Mouse (Mus musculus): ENCODE data around the gene Kit. TPM values are rescaled to one million over a fixed set of nuclear protein-coding genes. Genes with fewer than 3 reads are reported as not detected.

The Kit gene
- polyA plus RNA-seq (2012; fragmentation: generic; extraction: Trizol) = not detected

DNA sequence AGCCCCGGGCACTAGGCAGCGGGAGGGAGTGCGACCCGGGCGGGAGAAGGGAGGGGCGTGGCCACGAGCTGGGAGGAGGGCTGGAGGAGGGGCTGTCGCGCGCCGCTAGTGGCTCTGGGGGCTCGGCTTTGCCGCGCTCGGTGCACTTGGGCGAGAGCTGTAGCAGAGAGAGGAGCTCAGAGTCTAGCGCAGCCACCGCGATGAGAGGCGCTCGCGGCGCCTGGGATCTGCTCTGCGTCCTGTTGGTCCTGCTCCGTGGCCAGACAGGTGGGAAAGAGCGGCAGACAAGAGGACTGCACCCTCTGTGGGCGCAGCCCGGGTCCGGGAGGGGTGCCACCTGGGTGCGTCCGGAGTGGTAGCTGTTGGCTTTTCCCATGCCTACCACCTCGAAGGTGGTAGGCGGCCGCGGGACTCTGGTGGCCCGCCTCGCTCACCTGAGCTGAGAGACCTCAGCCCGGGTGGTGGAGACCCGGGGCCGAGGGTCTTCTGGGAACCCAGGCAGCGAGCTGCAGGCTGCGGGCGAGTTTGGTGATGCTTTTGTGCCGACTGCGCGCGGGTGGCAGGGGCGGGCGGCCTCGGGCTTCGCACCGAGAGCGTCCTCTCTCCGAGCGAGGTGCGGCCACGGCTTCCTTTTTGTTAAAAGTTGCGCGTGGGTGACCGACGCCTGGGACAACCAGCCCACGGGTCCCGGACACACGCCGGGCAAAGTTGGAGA, at the start of gene Kit:
Kit (plus strand) TSS at position 65 of the 715 bp plus-strand sequence.
- no peak within 1 kb of the TSS for H3ac ChIP-seq (ENCODE audit: control insufficient read depth, insufficient read length)
- peaks cover 21% of the 10 kb centered on the region for H3K27me3 ChIP-seq (ENCODE audit: control insufficient read depth, insufficient read depth, insufficient read length)
- H3K36me3 ChIP-seq (ENCODE audit: control insufficient read depth, insufficient read depth) = no peaks in the 10 kb centered on the region
- TF ChIP-seq POLR2A (IDR thresholded peaks at IDR 0.05; ENCODE audit: insufficient read length, low read depth) (no peak), CEBPB (IDR thresholded peaks at IDR 0.05; ENCODE audit: insufficient read depth, poor library complexity, severe bottlenecking) (no peak), REST (IDR thresholded peaks at IDR 0.05; ENCODE audit: insufficient read depth, insufficient read length) (no peak)
- no peak within 1 kb of the TSS for H3K4me3 ChIP-seq
- H3K4me2 ChIP-seq (ENCODE audit: low read depth) = no peak within 1 kb of the TSS
- H3K79me2 ChIP-seq (ENCODE audit: control insufficient read depth, insufficient read depth) = no peaks in the 10 kb centered on the region

DNA sequence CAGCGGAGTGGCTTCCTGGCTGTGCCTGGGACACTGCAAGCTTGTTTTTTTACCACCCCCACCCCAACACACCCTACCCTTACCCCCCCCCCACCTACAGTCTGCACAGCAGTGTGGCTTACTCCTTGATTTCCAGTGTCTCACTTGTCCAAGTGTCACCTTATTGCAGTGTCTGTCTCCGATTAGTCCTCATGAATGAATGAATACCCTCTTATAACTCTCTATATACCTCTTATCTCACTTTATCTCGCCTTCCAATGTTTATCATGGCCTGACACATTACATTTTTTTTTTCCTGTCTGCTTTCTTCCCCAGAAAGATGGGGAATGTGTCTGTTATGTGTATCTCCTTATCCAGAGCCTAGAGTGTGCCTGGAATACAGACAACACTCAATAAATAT, 38.6 kb upstream of the Kit start:
- no peak overlapping the region for H3K4me2 ChIP-seq (ENCODE audit: low read depth)
- H3K79me2 ChIP-seq (ENCODE audit: control insufficient read depth, insufficient read depth) = no peaks in the 10 kb centered on the region
- TF ChIP-seq POLR2A (IDR thresholded peaks at IDR 0.05; ENCODE audit: insufficient read length, low read depth) (no peak), CEBPB (IDR thresholded peaks at IDR 0.05; ENCODE audit: insufficient read depth, poor library complexity, severe bottlenecking) (no peak), MYOD1 (IDR thresholded peaks at IDR 0.05; ENCODE audit: control insufficient read depth in 1 of 3, insufficient read length in 2 of 3, low read depth in 2 of 3) (no peak), REST (IDR thresholded peaks at IDR 0.05; ENCODE audit: insufficient read depth, insufficient read length) (no peak), MYOG (IDR thresholded peaks at IDR 0.05; ENCODE audit: control insufficient read depth in 1 of 3, insufficient read depth in 1 of 3, insufficient read length in 2 of 3, low read depth in 2 of 3) (no peak), MAX (IDR thresholded peaks at IDR 0.05; ENCODE audit: low read depth) (no peak), E2F4 (IDR thresholded peaks at IDR 0.05; ENCODE audit: insufficient read depth) (no peak), TCF3 (IDR thresholded peaks at IDR 0.05; ENCODE audit: insufficient read length, low read depth) (no peak), POLR2AphosphoS2 (IDR thresholded peaks at IDR 0.05; ENCODE audit: insufficient read length, low read depth) (no peak), USF1 (IDR thresholded peaks at IDR 0.05; ENCODE audit: low read depth) (no peak)
- H3ac ChIP-seq (ENCODE audit: control insufficient read depth, insufficient read length) = no peak overlapping the region
- H3K36me3 ChIP-seq (ENCODE audit: control insufficient read depth, insufficient read depth) = no peaks in the 10 kb centered on the region
- no peak overlapping the region for H3K4me3 ChIP-seq
- H3K27me3 ChIP-seq (ENCODE audit: control insufficient read depth, insufficient read depth, insufficient read length) = no peaks in the 10 kb centered on the region

DNA sequence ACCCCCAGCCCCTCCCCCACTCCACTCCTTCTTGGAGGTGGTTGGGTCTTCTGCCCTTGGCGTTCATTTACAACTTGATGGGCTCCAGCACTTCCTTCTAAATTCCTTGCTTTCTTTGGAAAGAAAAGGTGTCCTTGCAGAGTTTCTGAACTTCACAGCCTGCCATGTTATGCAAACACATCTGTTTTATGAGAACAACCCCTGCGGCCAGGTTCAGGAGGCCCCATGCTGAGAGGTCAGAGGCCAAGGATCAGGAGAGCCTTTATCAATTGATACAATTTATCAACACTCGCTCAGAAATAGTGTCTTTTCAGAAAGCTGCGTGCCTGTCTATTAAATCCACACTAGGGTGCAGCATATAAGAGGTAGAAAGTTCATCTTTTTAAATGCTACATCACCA, 37.0 kb upstream of the Kit start:
- Histone ChIP-seq H3K27me3 (ENCODE audit: control insufficient read depth, insufficient read depth, insufficient read length) (no peaks in the 10 kb centered on the region), H3K79me2 (ENCODE audit: control insufficient read depth, insufficient read depth) (no peaks in the 10 kb centered on the region), H3K4me2 (ENCODE audit: low read depth) (no peak overlapping the region), H3K36me3 (ENCODE audit: control insufficient read depth, insufficient read depth) (no peaks in the 10 kb centered on the region), H3K4me3 (no peak overlapping the region), H3ac (ENCODE audit: control insufficient read depth, insufficient read length) (no peak overlapping the region)
- TF ChIP-seq TCF12 (IDR thresholded peaks at IDR 0.05; ENCODE audit: insufficient read depth, poor library complexity, severe bottlenecking) (no peak), REST (IDR thresholded peaks at IDR 0.05; ENCODE audit: insufficient read depth, insufficient read length) (no peak), POLR2AphosphoS2 (IDR thresholded peaks at IDR 0.05; ENCODE audit: insufficient read length, low read depth) (no peak), SRF (IDR thresholded peaks at IDR 0.05; ENCODE audit: control insufficient read depth, insufficient read length, low read depth) (no peak), E2F4 (IDR thresholded peaks at IDR 0.05; ENCODE audit: insufficient read depth) (no peak), MYOD1 (IDR thresholded peaks at IDR 0.05; ENCODE audit: control insufficient read depth in 1 of 3, insufficient read length in 2 of 3, low read depth in 2 of 3) (no peak)

DNA sequence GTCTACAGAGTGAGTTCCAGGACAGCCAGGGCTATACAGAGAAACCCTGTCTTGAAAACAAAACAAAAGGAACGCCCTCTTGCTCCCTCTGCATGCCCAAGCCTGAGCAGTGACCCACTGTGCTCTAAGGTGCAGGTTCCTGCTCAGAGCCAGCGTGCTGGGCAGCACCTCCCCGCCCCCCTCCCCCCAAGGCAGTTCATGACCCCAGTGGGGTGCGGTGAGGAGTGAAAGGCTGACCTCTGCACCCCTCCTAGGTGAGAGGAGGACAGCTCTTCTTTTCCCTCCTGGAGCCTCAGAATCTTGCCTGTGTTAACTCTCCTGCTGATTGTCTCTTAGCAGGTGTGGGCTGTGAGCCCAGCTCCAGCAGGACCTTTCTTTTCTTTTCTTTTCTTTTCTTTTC, 36.3 kb upstream of the Kit start:
- no peak overlapping the region for H3K4me2 ChIP-seq (ENCODE audit: low read depth)
- H3ac ChIP-seq (ENCODE audit: control insufficient read depth, insufficient read length) = no peak overlapping the region
- no peaks in the 10 kb centered on the region for H3K36me3 ChIP-seq (ENCODE audit: control insufficient read depth, insufficient read depth)
- TF ChIP-seq CEBPB (IDR thresholded peaks at IDR 0.05; ENCODE audit: insufficient read depth, poor library complexity, severe bottlenecking) (no peak), MYOD1 (IDR thresholded peaks at IDR 0.05; ENCODE audit: control insufficient read depth in 1 of 3, insufficient read length in 2 of 3, low read depth in 2 of 3) (no peak), TCF12 (IDR thresholded peaks at IDR 0.05; ENCODE audit: insufficient read depth, poor library complexity, severe bottlenecking) (no peak), MYOG (IDR thresholded peaks at IDR 0.05; ENCODE audit: control insufficient read depth in 1 of 3, insufficient read depth in 1 of 3, insufficient read length in 2 of 3, low read depth in 2 of 3) (no peak)
- H3K79me2 ChIP-seq (ENCODE audit: control insufficient read depth, insufficient read depth) = no peaks in the 10 kb centered on the region
- H3K4me3 ChIP-seq = no peak overlapping the region
- no peaks in the 10 kb centered on the region for H3K27me3 ChIP-seq (ENCODE audit: control insufficient read depth, insufficient read depth, insufficient read length)

DNA sequence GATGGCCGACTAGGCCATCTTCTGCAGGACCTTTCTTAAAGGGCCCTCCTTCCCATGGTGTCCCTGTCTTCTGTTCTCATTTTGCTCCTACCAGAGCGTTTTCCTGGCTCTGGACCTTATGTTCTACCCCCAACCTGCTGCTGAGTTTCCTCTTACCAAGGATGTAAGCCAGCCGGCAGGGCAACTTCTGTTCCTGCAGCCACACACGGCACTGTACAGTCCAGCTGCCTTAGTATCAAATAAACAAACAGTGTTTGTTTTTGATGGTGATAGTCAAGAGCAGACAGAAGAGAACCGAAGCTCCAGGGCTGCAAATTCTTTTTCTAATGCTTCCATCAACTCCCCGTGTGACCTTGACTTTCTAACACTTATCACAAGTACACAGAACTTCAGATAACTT, 35.6 kb upstream of the Kit start:
- Histone ChIP-seq H3K36me3 (ENCODE audit: control insufficient read depth, insufficient read depth) (no peaks in the 10 kb centered on the region), H3K4me3 (no peak overlapping the region), H3K27me3 (ENCODE audit: control insufficient read depth, insufficient read depth, insufficient read length) (no peaks in the 10 kb centered on the region), H3K4me2 (ENCODE audit: low read depth) (no peak overlapping the region), H3ac (ENCODE audit: control insufficient read depth, insufficient read length) (no peak overlapping the region), H3K79me2 (ENCODE audit: control insufficient read depth, insufficient read depth) (no peaks in the 10 kb centered on the region)
- TF ChIP-seq REST (IDR thresholded peaks at IDR 0.05; ENCODE audit: insufficient read depth, insufficient read length) (no peak), MYOG (IDR thresholded peaks at IDR 0.05; ENCODE audit: control insufficient read depth in 1 of 3, insufficient read depth in 1 of 3, insufficient read length in 2 of 3, low read depth in 2 of 3) (no peak), TCF12 (IDR thresholded peaks at IDR 0.05; ENCODE audit: insufficient read depth, poor library complexity, severe bottlenecking) (no peak), CEBPB (IDR thresholded peaks at IDR 0.05; ENCODE audit: insufficient read depth, poor library complexity, severe bottlenecking) (no peak), POLR2AphosphoS2 (IDR thresholded peaks at IDR 0.05; ENCODE audit: insufficient read length, low read depth) (no peak), POLR2A (IDR thresholded peaks at IDR 0.05; ENCODE audit: insufficient read length, low read depth) (no peak), TCF3 (IDR thresholded peaks at IDR 0.05; ENCODE audit: insufficient read length, low read depth) (no peak), E2F4 (IDR thresholded peaks at IDR 0.05; ENCODE audit: insufficient read depth) (no peak), MAX (IDR thresholded peaks at IDR 0.05; ENCODE audit: low read depth) (no peak)

Measured in myocyte (in vitro differentiated cells).